Mouse (Mus musculus): ENCODE measurements around the gene Sec16a.
A peak's percentile ranks its signal among the peaks of the same experiment; 100 is the strongest.

The Sec16a gene

DNA sequence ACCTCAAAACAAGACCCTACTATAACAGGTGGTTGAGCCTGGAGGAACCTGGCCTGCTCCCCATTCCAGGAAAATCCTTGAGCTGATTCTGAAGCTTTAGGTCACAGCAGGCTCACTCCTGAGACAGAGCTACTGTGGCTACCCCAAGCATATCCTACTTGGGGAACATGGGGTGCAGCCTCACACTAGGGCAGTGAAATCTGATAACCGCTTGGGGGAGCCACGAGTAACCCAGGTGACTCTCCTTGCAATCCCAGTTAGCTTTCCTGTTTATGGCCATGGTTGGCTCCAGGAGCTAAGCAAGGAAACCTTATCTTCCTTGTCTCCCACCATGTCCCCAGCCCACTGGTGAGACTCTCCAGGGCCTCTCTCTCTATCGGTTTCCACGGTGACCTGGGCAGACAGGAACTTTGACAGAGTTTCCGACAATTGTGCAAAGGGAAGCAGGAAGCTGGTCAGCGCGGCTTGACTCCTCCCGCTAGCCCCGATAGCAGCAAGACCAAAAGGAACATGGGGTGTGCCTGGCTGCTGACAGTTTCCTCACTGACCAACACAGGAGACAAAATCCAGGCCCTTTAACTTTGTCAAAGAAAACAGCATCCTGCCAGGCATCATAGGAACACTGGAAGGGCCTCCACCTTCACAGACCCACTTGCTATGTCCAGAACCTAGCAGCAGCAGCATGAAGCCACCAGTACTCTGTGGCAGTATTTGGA, 29.9 kb upstream of the Sec16a start:
- no peak for DNase-seq (ENCODE audit: low spot score in 2 of 2)

- peak in 1 of 2 experiments; percentile 42 for DNase-seq (ENCODE audit: low spot score in 2 of 2)
Observed at GRCm38 (mm10) chr2:26472312-26473090, 27.5 kb upstream of the Sec16a start.

- no peak for DNase-seq (ENCODE audit: low spot score in 2 of 2)
Observed at GRCm38 (mm10) chr2:26471652-26472285, 26.8 kb upstream of the Sec16a start.

- DNase-seq (ENCODE audit: low spot score in 2 of 2), result no peak
Observed at GRCm38 (mm10) chr2:26470967-26471366, 26.0 kb upstream of the Sec16a start.

GRCm38 (mm10) chr2:26468376-26468775, 23.4 kb upstream of the Sec16a start:
- no peak for DNase-seq (ENCODE audit: low spot score in 2 of 2)

DNA sequence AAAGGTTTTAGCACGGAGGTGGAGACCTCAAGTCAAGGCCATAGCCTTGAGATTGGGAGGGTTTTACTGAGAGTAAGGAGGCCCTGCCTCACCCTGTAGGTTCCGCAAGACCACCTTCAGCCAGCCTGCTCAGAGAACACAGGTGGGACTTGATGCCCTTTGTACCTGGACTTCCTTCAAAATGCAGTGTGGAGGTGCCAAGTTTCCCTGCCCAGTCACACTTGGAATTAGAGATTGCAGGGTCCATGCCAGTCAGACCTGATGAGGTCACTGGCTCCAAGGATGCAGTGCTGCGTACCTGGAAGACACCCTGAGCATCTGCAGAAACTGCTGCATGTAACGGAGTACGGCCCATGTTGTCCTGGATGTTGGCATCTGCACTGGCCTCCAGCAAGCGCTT, 18.4 kb upstream of the Sec16a start:
- no peak for DNase-seq (ENCODE audit: low spot score in 2 of 2)

GRCm38 (mm10) chr2:26462980-26463379, 18.0 kb upstream of the Sec16a start:
- no peak for DNase-seq (ENCODE audit: low spot score in 2 of 2)

DNA sequence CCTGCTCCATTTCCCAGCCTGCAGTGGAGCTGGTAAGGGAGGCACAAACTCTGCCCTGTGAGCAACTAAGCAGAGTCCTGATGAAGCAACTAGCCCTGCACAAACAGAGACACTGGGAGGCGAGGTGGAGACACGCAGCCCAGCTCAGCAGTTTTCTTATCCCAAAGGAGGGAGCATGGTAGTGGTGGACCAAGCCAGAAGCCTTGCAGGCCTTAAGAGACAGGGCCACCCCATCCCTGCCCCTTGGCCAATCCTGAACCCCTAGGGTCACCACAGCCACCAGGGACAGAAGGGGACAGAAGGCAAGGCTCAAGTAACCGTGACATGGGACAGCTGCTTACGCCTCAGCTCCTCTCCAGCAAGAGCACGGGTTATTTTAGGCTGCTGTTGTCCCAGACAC, 16.7 kb upstream of the Sec16a start:
- no peak for DNase-seq (ENCODE audit: low spot score in 2 of 2)

- no peak for DNase-seq (ENCODE audit: low spot score in 2 of 2)
Observed at GRCm38 (mm10) chr2:26460837-26461236, 15.8 kb upstream of the Sec16a start.

- DNase-seq (ENCODE audit: low spot score in 2 of 2), result no peak
Observed at GRCm38 (mm10) chr2:26460097-26460646, 15.2 kb upstream of the Sec16a start.

DNA sequence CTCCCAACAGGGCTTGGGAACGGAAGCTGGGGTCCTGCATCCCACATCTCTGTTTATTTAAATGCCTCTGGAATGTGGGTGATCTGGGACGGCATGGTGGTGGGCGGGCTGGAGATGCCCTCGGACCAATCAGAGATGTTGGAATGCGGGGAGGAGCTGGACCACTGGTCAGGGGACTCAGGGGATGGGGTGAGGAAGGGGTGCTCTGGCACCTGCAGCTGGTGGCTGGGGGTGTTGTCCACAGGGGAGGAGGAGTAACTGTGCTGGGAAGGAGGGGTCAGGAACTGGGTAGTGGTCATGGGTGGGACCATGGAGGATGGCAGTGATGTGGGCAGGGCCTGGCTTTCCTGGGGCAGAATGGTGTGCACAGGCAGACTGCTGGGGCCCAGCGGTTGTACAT, 14.5 kb upstream of the Sec16a start:
- DNase-seq (ENCODE audit: low spot score in 2 of 2), result no peak

GRCm38 (mm10) chr2:26458402-26459124, 13.5 kb upstream of the Sec16a start:
- no peak for DNase-seq (ENCODE audit: low spot score in 2 of 2)

DNA sequence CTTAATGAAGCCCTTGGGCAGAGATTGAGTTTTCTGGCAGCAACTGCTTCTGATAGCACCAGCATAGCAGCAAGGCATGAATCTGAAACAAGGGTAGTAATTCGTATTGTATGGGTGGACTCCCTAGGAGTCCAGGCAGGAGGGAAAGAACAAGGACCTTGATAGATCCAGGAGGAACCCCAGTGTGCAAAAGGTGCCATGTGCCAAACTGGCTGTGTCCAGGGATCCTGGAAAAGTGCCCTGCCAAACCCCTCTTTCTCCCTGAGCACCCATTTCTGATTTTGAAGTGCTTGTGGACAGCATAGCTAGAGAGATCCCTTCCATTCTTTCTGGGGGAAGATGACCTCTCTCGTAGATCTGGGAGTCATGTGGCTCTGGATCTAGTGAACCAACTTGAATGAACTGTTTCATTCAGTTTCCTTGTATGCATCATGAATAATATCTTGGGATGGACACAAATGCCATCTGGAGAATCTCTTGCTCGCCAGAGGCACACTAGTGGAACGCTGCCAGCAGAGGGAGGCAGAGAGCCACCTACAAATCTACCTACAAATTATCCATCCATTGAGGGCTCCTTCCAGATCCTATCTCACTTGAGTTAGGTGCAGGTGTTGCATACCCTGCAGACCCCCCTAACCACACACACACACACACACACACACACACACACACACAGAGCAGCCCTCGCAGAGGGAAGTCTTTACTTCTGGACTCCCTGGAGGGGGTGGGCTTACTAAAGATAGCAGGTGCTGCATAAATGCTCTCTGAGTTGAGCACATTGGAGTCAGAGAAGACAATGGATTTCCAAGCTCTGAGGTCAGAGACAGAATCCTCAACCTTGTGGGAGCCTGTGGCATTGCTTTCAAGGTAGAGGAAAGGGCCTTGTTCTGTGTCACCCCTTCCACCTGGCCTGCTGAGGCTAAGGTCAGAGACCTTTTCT, 4.4 kb upstream of the Sec16a start:
- DNase-seq (ENCODE audit: low spot score in 2 of 2), result peak; percentile 71 to 89

GRCm38 (mm10) chr2:26447451-26447850, 2.4 kb upstream of the Sec16a start:
- DNase-seq (ENCODE audit: low spot score in 2 of 2), result no peak

DNA sequence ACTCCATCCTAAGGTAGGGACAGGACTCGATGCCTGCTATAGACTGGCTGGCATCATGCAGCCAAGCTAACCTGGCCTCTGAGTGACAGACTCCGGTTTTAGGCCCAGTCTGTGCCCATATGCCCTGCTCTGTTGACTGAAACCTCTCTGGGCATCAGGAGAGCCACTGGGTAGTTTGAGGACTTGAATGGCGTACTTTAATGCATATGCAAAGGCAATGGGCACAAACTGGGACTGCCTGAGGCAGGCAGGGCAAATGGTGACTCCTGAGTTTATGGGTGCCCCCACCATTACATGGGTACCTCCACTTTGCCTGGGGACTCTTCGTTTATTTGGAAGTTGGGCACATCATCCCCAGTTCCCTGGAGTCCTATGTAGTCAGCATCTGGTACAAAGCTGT, 1.7 kb upstream of the Sec16a start:
- DNase-seq (ENCODE audit: low spot score in 2 of 2), result no peak

GRCm38 (mm10) chr2:26445666-26446445, 840 bp upstream of the Sec16a start:
- peak; percentile 75 to 90 for DNase-seq (ENCODE audit: low spot score in 2 of 2)

- no peak for DNase-seq (ENCODE audit: low spot score in 2 of 2)
Observed at GRCm38 (mm10) chr2:26444368-26444767, 648 bp downstream of the Sec16a start.

- DNase-seq (ENCODE audit: low spot score in 2 of 2), result no peak
Observed at GRCm38 (mm10) chr2:26443876-26444275, 1.1 kb downstream of the Sec16a start.

DNA sequence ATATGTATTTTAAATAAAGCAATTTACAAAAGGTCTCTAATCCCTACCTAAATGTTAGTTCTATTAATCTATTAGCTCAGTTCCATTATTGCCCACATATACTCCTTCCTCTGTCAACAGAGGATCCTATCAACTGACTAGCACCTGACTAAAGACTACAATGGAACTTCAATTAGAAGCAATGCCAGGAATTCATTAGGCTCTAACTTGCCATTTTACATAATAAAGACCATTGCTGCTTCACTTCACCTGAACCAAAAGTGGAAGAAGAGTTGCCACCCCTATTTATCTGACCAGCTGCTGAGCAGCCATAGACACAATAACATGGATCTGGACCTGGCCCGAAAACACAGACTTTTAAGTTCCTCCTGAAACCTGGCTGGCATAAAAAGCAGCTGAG, 2.2 kb downstream of the Sec16a start:
- no peak for DNase-seq (ENCODE audit: low spot score in 2 of 2)

DNA sequence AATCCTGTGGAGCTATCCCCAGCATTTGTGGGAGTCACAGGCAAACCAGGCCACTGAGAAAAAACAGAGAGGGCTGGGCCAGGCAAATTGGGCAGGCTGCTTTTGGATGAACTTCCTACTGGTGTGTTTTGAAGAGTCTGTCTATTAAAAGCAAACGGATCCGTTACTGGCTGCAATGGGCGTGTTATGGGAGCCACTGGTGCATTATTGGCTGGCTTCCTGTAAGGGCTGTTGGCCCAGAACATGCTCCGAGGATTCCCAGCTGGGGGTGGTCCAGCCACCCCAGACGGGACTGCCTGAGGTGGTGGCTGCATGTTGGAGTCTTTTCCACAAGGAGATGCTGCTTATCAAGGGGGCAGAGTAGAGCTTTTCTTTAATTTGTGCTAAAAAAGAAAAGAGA, 3.3 kb downstream of the Sec16a start:
- no peak for DNase-seq (ENCODE audit: low spot score in 2 of 2)

Measured in cerebellum, postnatal 4 days (tissue).